Mouse (Mus musculus) urinary bladder, postnatal 25 days (tissue): ENCODE measurements at regions not wholly inside any gene's neighbourhood (a gene's known extent, or its start where the extent isn't known, plus 50 kb on each side); places are given as distances from the start of the nearest gene placed in this dataset.

Experiments used
- DNase-seq: peaks from one replicate; pipeline ENCODE4 v3.0.0; 2022; ENCODE audit warnings: low spot score

DNA sequence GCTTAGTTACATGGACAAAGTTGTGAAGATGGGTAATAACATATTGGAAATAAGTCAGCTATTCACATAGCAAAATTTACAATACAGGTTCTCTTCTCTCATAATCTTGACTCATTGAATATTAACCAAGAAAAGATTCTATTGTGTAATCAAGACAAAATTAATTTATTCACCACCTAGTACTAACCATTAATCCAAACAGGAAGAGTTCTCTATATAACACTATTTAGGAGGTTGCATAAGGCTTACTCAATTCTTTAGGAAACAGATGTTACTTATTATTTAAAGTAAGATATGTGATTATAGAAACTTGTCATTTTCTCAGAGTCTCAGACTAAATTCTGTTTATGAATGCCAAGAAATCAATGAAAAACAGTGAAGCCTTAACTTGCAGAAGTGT is 600.4 kb upstream of the Tusc1 start:
- no peak for DNase-seq

- DNase-seq, result no peak
Measured at GRCm38 (mm10) chr4:93927117-93927516, 591.8 kb upstream of the Tusc1 start.

DNA sequence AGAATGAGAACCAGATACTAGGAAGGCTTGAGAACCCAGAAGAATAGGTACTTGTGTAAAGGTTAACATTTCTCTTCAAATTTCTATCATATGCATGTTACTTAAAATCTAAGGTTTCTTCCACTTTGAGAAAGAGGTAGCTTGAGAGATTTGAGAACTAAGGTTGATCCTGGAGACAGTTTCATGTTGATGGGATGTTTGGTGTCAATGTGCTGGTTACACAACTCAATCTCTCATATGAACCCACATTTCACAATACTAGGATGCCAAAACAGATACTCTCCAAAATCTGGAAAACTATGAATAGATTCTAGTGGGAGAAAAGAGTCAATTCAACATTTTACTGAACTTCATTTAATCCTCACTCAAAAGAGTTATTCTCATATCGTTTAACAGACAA is 589.1 kb upstream of the Tusc1 start:
- DNase-seq, result no peak

- DNase-seq, result no peak
Measured at GRCm38 (mm10) chr4:93886631-93887030, 551.3 kb upstream of the Tusc1 start.

DNA sequence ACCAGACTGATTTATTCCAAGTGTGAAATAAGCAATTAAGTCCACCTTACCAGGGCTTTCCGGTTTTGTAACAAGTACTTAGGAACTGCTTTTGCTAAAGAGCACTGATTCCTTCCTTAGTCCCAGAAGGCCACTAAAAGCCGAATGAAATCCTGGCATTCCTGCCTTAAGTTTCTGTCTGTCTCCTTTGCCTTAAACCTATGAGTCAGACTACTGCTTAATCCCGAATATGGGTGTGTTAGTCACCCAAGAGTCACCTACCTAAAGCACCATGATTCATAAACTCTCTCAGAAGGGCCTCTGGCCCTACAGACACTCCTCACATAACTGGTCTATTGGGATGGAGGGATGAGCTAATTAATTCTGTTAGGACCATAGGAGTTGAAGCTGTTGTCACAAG is 546.0 kb upstream of the Tusc1 start:
- no peak for DNase-seq

GRCm38 (mm10) chr4:93879351-93879872 is 544.1 kb upstream of the Tusc1 start:
- no peak for DNase-seq

- DNase-seq, result no peak
Measured at GRCm38 (mm10) chr4:93873271-93873670, 538.0 kb upstream of the Tusc1 start.

DNA sequence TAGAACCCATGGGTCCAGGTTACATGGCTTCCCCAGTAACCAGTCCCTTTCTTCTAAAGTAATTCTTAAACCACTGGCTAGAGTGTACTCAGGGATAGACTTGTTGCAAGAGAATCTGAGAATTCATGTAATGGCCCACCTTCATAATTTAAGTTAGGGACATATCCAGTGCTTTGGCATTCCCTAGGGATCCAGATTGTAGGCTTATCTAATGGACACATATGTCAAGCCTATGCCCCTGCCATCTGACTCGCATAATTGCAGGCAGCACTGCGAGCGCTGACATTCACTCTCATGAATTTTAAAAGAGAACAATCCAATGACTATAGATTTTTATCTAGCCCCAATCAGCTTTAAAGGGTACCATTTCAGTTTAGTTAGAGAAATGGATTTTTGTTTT is 518.1 kb upstream of the Tusc1 start:
- no peak for DNase-seq

DNA sequence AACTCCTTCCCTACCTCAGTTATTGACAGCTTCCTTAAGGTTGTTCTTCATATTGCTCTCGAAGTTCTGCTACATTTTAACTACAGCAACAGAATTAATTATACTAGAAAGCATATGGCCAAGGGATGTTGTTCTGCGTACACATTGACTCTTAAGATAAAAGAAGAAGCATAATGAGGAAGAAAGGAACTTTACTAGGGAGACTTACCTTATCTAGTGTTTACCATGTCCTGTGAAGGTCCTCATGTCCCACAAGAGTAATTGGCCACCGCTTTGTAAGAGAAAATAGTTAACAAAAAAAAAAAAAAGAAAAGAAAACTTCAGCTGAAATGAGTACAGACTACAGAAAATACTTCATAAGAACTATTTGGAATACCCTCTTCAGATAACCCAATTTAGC is 513.9 kb upstream of the Tusc1 start:
- DNase-seq, result no peak

DNA sequence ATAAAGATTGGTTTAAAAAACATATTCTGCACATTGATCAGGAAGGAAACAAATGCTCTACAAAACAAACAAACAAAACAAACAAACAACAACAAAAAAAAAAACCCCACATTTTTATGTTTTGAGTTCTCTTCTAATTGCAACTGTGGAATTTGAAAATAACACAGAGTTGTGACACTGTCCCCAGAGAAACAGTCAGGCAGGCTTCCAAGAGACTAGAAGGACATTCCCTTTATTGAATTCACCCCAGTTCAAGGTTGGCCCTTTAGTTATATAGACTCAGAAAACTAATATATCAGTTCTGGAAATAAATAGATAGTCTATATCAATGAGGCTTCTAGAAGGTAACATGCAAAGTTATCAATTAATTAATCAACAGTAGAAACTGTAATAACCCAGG is 495.4 kb upstream of the Tusc1 start:
- DNase-seq, result no peak

DNA sequence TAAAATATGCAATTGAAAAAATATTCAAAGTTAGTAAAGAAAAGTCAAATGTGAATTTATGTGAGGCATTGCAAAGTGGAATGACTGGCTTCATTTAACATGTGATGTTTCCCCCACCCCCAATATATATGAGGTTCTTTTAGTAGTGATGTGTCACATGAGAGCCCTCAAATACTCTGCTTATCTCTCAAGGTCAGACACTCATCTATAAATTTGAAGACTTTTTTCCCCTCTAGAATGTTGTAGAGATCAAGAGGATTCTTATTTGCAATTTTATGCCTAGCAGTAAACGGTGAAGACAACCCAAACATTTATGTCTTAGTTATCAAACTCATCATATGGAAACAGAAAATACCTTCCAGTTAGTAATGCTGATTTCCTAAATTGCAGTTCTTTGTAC is 457.8 kb upstream of the Tusc1 start:
- DNase-seq, result no peak

DNA sequence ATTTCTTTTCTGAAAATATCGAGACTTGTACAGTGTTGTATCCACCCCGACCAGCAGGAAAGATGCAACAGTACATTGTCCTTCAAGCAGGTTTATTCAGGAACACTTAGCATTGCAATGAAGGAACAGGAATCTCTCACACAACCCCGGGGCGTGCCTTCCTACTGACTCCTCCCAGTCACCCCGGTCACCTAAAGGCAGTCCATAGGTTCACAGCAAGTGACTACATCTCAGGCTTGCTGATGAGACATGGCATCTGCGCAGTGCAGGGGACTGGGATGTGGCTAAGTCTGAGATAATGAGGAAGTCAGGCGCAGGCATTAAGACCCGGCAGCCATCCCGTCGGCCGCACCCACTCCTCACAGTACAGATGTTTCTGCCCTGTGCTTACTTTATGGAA is 454.8 kb upstream of the Tusc1 start:
- no peak for DNase-seq

DNA sequence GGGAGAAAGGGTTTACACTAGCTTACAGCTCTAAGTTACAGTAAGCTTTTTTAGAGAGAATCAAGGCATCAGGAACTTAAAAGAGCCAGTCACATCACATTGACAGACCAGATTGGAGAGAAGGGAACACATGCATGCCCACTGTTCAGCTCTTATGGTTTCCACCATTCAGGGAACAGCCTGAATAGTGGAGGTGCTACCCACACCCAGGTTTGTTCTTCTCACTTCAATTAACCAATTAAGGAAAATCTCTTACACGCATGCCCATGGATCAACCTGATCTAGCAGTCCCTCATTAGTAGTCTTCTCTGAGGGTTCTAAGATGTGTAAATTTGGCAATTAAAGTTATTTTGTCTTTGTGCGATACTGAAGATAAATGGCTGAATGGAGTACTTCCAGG is 419.2 kb upstream of the Tusc1 start:
- DNase-seq, result no peak

- DNase-seq, result no peak
Measured at GRCm38 (mm10) chr4:93746326-93746725, 411.0 kb upstream of the Tusc1 start.

DNA sequence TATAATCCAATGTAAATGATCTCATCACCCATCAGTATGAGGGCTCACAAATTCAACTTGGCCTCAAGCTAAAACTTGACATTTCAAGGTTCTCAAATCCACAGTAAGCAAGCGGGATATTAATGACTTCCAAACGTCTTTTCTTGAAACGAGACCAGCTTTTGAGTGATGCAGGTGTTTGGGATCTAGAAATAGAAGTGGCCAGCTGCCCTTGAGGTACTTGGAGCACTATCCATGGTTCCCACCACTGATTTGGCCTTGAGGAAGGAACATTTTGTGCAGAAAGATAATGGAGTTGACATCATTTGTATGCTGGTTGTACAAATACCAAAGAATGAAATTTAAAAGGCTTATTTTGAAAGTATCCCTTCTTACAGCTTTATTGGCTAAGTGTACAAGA is 378.4 kb upstream of the Tusc1 start:
- DNase-seq, result no peak

DNA sequence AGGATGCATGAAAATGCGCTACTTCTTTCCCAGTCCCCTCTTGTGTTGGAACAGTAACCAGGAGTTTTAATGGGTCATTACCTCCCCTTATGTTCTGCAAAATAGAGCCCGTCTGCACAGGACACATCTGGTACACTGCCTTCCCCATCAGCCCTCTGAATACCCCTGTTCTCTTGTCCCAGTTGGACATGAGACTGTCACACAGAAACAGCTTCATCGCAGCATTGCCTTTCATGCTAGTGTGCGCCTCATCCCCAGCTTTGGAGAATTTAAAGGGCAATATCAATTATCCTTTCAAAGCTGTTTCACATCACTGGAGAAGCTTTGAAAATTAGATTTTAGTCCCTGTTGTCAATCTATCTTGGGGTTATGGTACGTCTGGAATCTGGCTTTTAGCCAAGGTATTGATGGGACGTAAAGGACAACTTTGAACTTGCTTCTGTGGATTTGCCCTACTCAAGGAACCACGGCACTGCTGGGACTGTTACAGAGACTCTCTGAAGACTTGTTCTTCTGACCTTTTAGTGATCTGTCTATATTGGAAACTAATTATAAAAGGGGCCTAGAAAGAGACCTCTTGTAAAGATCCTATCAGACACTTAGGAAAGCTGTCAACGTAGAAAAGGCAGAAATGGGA is 341.2 kb upstream of the Tusc1 start:
- DNase-seq, result no peak

- no peak for DNase-seq
Measured at GRCm38 (mm10) chr4:93675739-93676402, 340.6 kb upstream of the Tusc1 start.

DNA sequence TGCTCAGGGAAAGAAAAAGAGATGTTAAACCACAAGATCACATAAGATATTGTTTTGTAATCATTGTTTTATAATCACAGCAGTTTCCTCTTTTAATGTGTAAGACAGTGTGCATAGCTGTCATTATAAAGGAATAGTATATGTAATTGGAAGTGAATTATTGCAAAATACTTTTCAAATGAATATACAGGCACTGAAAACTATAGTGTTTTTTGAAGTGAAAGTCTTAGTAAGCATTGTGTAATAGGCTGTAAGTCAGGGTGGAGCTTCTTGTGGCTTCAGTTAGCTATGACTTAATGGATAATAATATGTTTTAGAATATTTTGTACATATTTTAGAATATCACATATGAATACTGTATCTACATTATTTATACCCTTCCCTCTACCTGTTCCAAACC is 333.7 kb upstream of the Tusc1 start:
- DNase-seq, result no peak

GRCm38 (mm10) chr4:93664293-93664692 is 329.0 kb upstream of the Tusc1 start:
- DNase-seq, result no peak

DNA sequence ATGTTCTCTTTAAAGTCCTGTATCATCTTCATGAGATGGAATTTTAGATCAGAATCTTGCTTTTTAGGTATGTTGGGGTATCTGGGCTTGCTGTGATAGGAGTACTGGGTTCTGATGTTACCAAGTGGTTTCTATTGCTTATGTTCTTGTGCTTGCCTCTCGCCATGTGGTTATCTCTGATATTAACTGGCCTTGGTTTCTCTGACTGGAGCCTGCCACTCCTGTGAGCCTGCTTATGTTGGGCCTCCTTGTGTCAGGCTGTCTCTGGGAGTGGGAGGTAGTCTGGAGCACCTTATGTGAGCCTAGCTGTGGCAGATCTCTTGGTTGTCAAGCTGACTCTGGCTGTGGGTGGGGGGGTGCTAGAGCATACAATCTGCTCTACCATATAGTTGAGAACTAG is 302.9 kb upstream of the Tusc1 start:
- DNase-seq, result no peak

GRCm38 (mm10) chr4:93598474-93598873 is 263.2 kb upstream of the Tusc1 start:
- no peak for DNase-seq

DNA sequence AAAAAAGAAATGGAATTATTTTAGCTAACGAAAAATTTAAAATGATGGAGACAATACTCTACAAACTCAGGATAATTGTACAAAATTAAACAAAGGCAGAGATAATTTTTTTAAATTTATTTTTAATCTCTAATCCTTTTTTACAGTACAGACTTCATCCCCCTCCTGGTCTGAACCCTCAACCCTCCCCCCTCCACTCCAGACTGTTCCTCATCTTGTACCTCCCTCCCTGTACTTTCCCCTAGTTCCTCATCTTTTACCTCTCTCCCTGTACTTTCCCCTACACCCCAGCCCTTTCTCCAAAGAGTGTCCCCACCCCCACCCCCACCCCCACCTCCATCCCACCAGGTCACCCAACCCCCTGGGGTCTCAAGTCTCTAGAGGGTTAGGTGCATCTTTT is 249.0 kb upstream of the Tusc1 start:
- no peak for DNase-seq

DNA sequence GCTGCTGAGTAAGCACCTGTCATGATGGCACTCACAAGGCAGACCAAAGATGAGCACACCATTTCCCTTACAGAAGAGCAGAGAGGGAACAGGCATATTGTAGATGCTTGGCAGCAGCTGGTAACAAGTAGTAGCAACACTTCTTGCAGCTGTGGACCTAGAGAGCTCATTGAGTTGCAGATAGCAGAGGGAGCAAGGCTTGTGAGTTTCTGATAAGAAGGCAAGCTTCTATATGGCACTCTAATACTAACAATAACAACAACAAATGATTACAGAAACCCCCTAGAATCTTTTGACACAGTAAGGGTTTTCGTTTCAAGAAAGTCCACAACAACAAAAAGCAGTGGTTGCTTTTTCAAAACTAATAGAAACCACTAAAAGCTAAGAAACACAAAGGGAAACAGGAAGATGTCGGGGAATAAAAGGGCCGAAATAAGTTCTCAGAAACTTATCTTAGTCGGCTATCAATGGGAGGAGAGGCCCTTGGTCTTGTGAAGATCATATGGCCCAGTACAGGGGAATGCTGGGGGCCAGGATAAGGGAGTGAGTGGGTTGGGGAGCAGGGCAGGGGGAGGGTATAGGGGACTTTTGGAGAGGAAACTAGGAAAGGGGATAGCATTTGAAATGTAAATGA is 248.5 kb upstream of the Tusc1 start:
- DNase-seq, result no peak

DNA sequence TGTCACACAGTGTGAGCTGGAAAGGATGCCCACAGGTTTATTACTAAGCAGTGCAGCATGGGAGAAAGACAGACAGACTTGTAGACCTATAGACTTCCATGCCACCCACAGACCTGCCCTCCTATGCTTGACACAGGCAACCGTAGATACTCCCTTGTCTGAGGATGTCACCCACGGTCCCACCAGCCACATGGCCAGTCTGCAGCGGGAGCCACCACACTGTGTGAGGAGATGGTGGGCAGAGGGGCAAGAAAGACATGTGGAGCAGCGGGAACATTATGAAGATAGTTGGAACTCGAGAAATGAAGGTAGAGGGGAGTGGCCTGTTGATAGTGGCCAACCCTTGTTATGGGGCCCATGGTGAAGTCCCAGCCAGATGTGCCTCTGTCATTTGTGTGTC is 244.0 kb upstream of the Tusc1 start:
- DNase-seq, result no peak
